Mouse (Mus musculus) neutrophil, adult 83 days (primary cell): ENCODE data around the gene Tdp1. TPM values are rescaled to one million over a fixed set of nuclear protein-coding genes. Genes with fewer than 3 reads are reported as not detected.

Source experiments
- total RNA-seq, 2 experiments: library from RNA; stranded (reverse); gene quantifications; one replicate each; pipeline ENCODE4 v1.2.4; 2023

Tdp1 gene
- 10 to 100 TPM; 20.4 to 20.9 TPM for total RNA-seq

DNA sequence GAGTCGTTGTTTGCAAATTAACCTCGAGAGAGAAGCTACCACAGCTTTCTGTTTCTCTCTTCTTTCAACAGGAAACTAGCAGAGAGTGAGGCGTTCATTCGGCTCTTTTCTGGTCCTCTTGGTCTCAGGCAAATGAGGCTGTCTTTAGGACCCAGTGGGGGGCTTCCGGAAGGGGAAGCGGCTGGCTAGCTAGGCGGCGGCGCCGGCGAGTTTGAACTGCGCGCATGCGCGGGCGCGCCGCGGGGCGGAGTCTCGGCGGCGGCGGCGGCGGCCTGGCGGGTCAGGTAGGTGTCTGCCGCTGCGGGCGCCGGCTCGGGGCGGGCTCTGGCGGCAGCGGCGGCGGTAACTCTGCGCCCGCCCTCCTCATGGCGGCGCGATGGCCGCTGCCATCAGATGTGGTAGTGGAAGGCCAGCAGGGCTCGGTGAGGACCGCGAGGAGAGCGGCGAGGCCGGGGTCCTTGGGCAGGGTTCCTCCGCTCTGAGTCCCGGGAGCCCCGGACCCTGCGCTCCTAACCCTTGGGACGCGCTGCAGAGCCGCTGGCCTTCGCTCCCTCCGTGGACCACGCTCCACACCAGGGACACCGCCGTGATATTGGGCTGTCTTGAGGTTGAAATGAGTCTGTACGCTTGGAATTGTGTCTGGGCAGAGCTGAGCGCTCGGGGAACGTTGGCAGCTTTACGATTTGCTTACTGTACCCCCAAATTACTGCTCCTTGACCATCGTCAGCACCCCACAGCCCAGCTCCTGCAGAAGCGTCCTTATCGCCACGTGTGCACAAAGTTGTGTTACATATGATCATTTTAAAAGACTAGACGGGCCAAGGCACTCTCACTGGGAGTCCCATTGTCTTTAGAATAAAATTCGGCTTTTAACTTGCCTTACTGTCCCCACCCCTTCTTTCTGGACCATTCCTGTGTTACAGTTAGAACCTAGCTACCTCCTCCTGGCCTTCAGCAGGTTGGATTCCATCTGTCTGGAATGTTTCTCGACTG, at the start of gene Tdp1, which contains the start of gene Efcab11:
Gene Tdp1 (plus strand): TSS at position 249 of the 993 bp plus-strand sequence.
Gene Efcab11 (minus strand): TSS at position 171 of the 993 bp plus-strand sequence.

DNA sequence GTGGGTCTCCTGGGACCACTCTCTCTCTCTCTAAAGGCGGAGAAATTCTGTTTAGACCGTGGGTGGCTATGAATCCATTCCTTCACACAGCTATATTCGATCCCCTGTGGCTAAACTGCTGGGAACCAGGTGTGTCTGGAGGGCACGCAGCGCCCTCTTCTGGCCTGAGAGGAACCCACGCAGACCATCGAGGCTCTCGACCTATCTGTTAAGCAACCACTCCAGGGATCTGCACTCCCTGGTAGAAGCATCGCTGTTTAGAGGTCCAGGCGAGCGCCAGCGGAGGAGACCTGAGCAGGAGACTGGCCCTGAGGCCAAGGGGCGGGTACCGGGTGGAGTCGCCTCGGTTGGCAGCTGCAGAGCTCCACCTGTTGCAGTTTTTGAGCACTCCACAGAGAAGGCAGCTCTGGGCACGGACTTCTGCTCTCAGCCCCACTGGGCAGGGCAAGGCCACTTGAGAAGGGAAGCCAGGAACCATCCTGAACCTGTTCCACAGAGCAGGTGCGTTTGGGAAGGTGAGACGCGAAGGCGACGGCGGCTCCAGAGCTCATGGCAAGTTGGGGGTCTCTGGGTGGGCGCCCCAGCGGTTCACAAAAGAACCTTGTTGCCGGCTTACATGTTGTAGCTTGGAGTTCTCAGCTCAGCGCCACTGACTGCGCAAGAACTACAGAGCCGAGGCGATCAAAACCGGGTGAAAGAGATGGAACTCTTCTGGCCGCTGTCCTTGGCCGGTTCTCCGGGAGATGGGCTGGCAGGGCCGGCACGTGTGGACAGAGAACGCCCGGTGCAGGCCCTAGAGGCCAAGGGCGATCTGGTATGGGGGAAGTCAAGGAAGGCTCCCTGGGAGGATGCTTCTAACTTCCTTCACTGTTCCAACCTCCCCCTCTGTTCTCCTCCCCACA, 80.2 kb downstream of the Tdp1 start, which contains the start of gene Kcnk13:
Gene Kcnk13 (plus strand): TSS at position 199 of the 902 bp plus-strand sequence.

Other genes starting within 250 kb of the Tdp1 start
- 1 to 10 TPM; 5.9 to 7.7 TPM for gene Efcab11, start 78 bp upstream of the Tdp1 start, total RNA-seq
- under 1 TPM in 1 of 2 experiments, not detected in 1; 0.18 TPM for gene Kcnk13, start 80.0 kb downstream of the Tdp1 start, total RNA-seq
- 10 to 100 TPM; 69.9 to 74.6 TPM for gene Psmc1, start 225.6 kb downstream of the Tdp1 start, total RNA-seq